Mouse (Mus musculus) stomach, postnatal 0 days (tissue): ENCODE measurements around the gene Slc16a2.

ENCODE experiments used
- CTCF ChIP-seq: IDR thresholded peaks from 2 replicates; pipeline ENCODE4 v1.5.1; 2016; ENCODE audit warnings: antibody characterized with exemption, low read depth, mild to moderate bottlenecking, moderate library complexity
- EP300 ChIP-seq: optimal IDR thresholded peaks from 2 replicates; pipeline ENCODE3; 2016; ENCODE audit warnings: antibody characterized with exemption

- no peak for TF ChIP-seq CTCF
- TF ChIP-seq EP300 = no peak
These were observed 117.8 kb downstream of the Slc16a2 start for GRCm38 (mm10) chrX:103704024-103704423.
